Mouse (Mus musculus) lung, embryonic 15.5 days (tissue): Measurements from ENCODE around the gene Hpn. TPM values are rescaled to one million over a fixed set of nuclear protein-coding genes. Genes with fewer than 3 reads are reported as not detected.

Source experiments
- ATAC-seq: fragments of 200-750 bp; cut with Nextera tagmentation; 2 replicates; pipeline ENCODE4 v1.8.0; 2017; ENCODE audit warnings: moderate number of reproducible peaks, borderline replicate concordance; ENCODE audit not compliant: low FRiP score, low TSS enrichment; ENCODE audit errors: extremely low read depth
- H3K27ac ChIP-seq: fragments of 300-500 bp; sonication (generic); 2 replicates; pipeline ENCODE4 v1.5.1; 2015; ENCODE audit warnings: moderate library complexity, mild to moderate bottlenecking, inconsistent platforms
- H3K27me3 ChIP-seq: fragments of 300-500 bp; sonication (generic); 2 replicates; pipeline ENCODE4 v1.6.1; 2015; ENCODE audit warnings: inconsistent platforms
- H3K36me3 ChIP-seq: fragments of 300-500 bp; sonication (generic); 2 replicates; pipeline ENCODE4 v1.6.1; 2015; ENCODE audit warnings: inconsistent platforms
- H3K4me1 ChIP-seq: fragments of 300-500 bp; sonication (generic); 2 replicates; pipeline ENCODE4 v1.6.1; 2015; ENCODE audit warnings: inconsistent platforms
- H3K4me2 ChIP-seq: fragments of 300-500 bp; sonication (generic); 2 replicates; pipeline ENCODE4 v1.6.1; 2015; ENCODE audit warnings: inconsistent platforms, mild to moderate bottlenecking, moderate library complexity
- H3K4me3 ChIP-seq: fragments of 300-500 bp; sonication (generic); 2 replicates; pipeline ENCODE4 v1.5.1; 2015; ENCODE audit warnings: mild to moderate bottlenecking, inconsistent platforms
- H3K9ac ChIP-seq: fragments of 300-500 bp; sonication (generic); 2 replicates; pipeline ENCODE4 v1.6.1; 2015; ENCODE audit warnings: inconsistent platforms
- H3K9me3 ChIP-seq: fragments of 300-500 bp; sonication (generic); 2 replicates; pipeline ENCODE4 v1.6.1; 2016; ENCODE audit warnings: inconsistent platforms
- WGBS: fragments of 180-500 bp; shearing (Covaris S2); methylation state at CpG from one replicate; pipeline ENCODE4 v1.1.7; 2015; 5-methylcytosine and 5-hydroxymethylcytosine counted together
- polyA plus RNA-seq: library from polyadenylated mRNA; unstranded; fragments of >200 nt; fragmentation: Nextera tagmentation; extraction: Ambion mirVana; gene quantifications from 2 replicates; pipeline ENCODE4 v1.2.1, GENCODE M21; 2015

Hpn gene
- polyA plus RNA-seq, 1 experiment from 2014 or later, result 16.7 TPM

DNA sequence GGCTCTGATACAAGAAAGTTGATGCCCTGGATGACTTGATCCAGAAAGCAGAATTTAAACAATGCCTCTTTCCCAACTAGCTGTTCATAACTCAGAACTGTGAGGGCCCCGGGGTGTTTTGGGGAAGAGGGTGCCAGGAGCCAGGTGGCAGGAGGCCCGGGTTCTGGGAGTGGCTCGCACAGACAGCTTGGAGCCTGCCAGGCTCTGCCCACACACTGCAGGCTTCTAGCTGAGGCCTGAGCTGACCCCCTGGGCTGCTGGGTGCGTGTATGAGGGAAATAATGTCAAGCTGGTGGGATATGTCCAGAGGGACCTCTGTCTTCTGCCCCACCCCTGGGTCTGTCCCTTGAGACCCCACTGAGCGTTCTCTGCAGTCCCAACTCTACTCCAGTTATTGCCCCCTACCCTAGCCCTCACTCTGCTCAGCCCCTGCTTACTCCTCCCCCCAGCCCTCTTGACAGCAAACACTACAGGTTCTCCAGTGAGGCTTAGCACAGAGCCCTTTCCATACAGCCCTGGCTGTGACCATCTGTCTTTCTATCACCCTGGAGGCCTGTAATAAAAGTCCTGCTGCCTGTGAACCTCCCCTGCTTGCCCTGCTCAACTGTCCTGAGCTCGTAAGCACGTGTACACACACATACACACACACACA lies 40.9 kb downstream of the Hpn start:
- H3K9me3 ChIP-seq, result no peaks in the 10 kb centered on the region
- ATAC-seq, result no peak
- peaks cover 30% of the 10 kb centered on the region for H3K4me1 ChIP-seq
- H3K4me3 ChIP-seq, result no peak overlapping the region
- 58% methylated on average over 7 of the region's 7 CpGs for WGBS
- H3K4me2 ChIP-seq, result no peak overlapping the region
- H3K27me3 ChIP-seq, result no peaks in the 10 kb centered on the region
- H3K27ac ChIP-seq, result peak overlapping the region; percentile 36; the same call in 1 of the 2 replicates
- no peak overlapping the region for H3K9ac ChIP-seq
- H3K36me3 ChIP-seq, result no peaks in the 10 kb centered on the region

DNA sequence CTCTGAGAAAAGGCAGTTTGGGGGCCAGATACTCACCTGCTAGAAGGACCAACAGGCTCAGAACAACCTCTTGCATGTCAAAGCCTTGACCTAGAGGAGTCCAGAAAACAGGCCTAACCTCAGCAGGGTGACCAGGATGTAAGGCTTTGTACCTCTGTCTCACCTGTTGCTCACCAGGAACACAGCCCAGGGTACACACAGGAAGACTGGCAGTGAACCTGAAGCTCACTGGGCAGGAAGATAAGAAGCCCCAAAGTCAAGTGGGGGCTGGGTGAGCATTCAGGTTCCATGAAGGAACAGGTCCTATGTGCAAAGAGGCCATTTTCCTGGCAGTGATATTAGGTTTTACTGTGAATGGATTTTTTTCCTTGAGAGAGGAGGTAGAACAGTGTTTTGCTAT lies 41.5 kb downstream of the Hpn start:
- Histone ChIP-seq H3K4me3 (no peak overlapping the region), H3K36me3 (no peaks in the 10 kb centered on the region), H3K4me2 (no peak overlapping the region), H3K27me3 (no peaks in the 10 kb centered on the region), H3K9ac (no peak overlapping the region), H3K27ac (peak overlapping the region; percentile 36; the same call in 1 of the 2 replicates), H3K9me3 (no peaks in the 10 kb centered on the region), H3K4me1 (peaks cover 30% of the 10 kb centered on the region)
- ATAC-seq, result no peak

DNA sequence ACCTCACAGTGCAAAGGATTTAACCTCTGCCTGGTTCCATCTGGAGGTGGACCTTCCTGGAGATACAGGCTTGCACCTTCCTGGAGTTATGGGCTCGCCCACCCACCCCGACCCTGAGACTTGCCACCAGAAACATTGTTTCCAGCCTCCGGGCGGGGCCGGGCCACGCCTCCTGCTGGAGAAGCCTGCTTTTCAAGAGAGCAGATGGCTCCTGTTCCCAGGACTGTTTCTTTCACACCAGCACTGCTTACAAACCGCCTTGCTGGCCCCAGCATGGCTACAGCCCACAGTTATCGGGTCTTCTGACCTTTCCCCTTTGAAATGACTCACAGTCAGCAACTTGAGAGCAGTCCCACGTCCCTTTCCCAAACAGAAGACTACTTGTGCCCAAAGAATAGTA lies 42.8 kb downstream of the Hpn start:
- H3K36me3 ChIP-seq, result no peaks in the 10 kb centered on the region
- H3K27me3 ChIP-seq, result no peaks in the 10 kb centered on the region
- no peak overlapping the region for H3K9ac ChIP-seq
- no peak overlapping the region for H3K27ac ChIP-seq
- H3K4me2 ChIP-seq, result no peak overlapping the region
- peaks cover 36% of the 10 kb centered on the region for H3K4me1 ChIP-seq
- no peak for ATAC-seq
- no peak overlapping the region for H3K4me3 ChIP-seq
- WGBS, result 43% methylated on average over 9 of the region's 9 CpGs
- no peaks in the 10 kb centered on the region for H3K9me3 ChIP-seq

DNA sequence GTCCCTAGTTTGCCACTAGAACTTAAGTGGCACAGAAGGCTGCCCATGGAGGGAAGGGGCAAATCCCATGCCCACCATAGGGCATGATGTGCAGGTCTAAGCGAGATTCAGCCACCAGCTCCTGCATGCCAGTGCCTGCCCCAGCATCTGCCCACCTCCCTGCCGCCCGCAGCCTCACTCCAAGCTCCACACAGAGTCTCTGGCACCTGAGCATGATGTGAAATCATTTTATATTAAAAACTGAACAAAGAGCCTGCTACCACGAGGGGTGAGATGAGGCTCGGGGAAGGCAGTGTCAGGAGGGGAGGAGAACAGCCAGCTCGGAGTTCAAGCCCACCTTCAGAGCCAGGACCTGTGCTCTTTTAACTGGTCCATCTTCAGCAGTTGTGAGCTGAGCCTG lies 44.8 kb downstream of the Hpn start:
- Histone ChIP-seq H3K27me3 (no peaks in the 10 kb centered on the region), H3K4me1 (peaks cover 28% of the 10 kb centered on the region), H3K36me3 (no peaks in the 10 kb centered on the region), H3K9me3 (no peaks in the 10 kb centered on the region), H3K9ac (no peak overlapping the region), H3K4me3 (no peak overlapping the region), H3K4me2 (no peak overlapping the region), H3K27ac (no peak overlapping the region)
- no peak for ATAC-seq
- 73% methylated on average over 6 of the region's 6 CpGs for WGBS

DNA sequence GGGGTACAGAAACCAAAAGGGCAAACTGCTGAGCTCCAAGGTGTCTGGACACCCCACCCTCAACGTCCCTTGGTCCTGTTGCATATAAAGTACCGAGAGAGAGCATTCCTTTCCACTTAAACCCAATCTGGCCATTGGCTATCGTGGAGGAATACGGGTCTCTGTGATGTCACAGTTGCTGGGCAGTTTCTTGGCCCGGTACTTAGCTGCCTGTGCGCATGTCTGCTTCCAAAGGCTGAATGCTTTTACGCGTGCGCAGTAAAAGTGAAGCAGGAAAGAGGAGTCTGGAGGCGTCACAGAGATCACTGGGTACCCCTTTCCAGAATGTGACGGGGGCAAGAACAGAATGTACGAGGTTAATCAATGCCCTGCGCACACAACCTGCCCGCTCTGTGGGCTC lies 45.6 kb downstream of the Hpn start:
- no peaks in the 10 kb centered on the region for H3K27me3 ChIP-seq
- H3K4me3 ChIP-seq, result no peak overlapping the region
- H3K36me3 ChIP-seq, result no peaks in the 10 kb centered on the region
- no peak overlapping the region for H3K9ac ChIP-seq
- no peak for ATAC-seq
- 80% methylated on average over 14 of the region's 14 CpGs for WGBS
- H3K4me2 ChIP-seq, result no peak overlapping the region
- peaks cover 28% of the 10 kb centered on the region for H3K4me1 ChIP-seq
- no peaks in the 10 kb centered on the region for H3K9me3 ChIP-seq
- no peak overlapping the region for H3K27ac ChIP-seq

DNA sequence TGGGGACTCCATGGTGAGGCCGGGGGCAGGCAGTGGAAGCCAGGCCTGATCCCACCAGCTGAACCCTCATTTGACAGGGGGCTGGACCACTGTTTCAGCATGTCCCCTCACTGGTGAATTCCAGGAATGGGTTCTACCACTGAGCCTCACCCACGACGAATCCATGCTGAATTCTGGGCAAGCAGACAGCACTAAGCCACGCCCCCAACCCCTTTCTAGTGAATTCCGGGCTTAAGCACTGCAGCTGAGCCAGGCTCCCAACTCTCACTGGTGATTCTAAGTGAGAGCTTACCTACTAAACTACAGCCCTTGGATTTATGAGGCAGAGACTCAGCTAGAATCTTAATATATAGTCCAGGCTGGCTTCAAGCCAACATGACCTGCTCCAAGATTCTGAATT lies 47.3 kb downstream of the Hpn start:
- no peaks in the 10 kb centered on the region for H3K9me3 ChIP-seq
- H3K4me2 ChIP-seq, result no peak overlapping the region
- H3K9ac ChIP-seq, result no peak overlapping the region
- no peaks in the 10 kb centered on the region for H3K27me3 ChIP-seq
- peak; percentile 44; the same call in 1 of the 2 replicates for ATAC-seq
- H3K36me3 ChIP-seq, result no peaks in the 10 kb centered on the region
- WGBS, result 34% methylated on average over 5 of the region's 5 CpGs
- H3K4me1 ChIP-seq, result peaks cover 16% of the 10 kb centered on the region
- no peak overlapping the region for H3K4me3 ChIP-seq
- 0 out of 2 replicates have a peak overlapping the region, but pooled peaks have one; percentile 6 for H3K27ac ChIP-seq

DNA sequence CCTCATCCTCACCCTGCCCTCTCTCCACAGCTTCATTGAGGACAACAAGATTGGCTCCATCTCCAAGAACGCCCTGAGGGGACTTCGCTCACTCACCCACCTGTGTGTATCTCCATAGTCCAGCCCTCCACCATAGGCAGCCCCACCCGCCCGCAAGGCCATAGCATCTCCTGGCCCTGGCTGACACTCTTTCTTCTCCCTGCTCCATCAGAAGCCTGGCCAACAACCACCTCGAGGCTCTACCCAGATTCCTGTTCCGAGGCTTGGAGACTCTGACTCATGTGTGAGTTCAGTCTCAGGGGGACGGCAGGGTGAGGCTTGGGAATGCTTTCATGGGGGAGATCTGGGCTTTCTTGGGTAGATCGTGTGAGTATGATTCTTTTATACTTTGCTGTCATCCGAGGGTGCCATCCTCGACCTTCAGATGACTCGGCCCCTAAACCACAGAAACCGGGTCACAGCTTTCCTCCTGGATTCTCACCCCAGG lies 52.0 kb downstream of the Hpn start:
- Histone ChIP-seq H3K4me3 (no peak overlapping the region), H3K4me2 (no peak overlapping the region), H3K9me3 (no peaks in the 10 kb centered on the region), H3K9ac (no peak overlapping the region), H3K36me3 (no peaks in the 10 kb centered on the region), H3K27me3 (no peaks in the 10 kb centered on the region), H3K4me1 (peaks cover 10% of the 10 kb centered on the region), H3K27ac (no peak overlapping the region)
- ATAC-seq, result no peak
- 83% methylated on average over 12 of the region's 12 CpGs for WGBS

DNA sequence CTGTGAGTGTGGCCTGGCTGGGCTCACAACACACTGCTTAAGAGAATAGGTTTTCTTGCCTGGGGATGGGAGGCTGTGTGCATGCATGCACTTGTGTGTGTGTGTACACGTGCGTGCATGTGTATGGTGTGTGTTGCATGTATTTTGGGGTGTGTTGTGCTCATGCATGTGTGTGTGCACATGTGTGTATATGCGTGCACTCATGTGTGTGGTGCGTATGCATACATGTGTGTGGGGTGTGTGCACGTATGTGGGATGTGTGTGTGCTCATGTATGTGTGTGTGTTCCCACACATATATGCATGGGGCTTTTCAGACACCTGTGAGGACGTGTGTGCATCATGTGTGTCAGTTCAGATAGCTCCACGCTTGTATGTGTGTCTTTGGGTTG lies 54.5 kb downstream of the Hpn start:
- peaks cover 6% of the 10 kb centered on the region; the same call in 1 of the 2 replicates for H3K4me1 ChIP-seq
- H3K27me3 ChIP-seq, result no peaks in the 10 kb centered on the region
- no peaks in the 10 kb centered on the region for H3K9me3 ChIP-seq
- no peak overlapping the region for H3K27ac ChIP-seq
- no peak overlapping the region for H3K4me2 ChIP-seq
- no peak overlapping the region for H3K9ac ChIP-seq
- ATAC-seq, result no peak
- 84% methylated on average over 7 of the region's 7 CpGs for WGBS
- H3K4me3 ChIP-seq, result no peak overlapping the region
- no peaks in the 10 kb centered on the region for H3K36me3 ChIP-seq

DNA sequence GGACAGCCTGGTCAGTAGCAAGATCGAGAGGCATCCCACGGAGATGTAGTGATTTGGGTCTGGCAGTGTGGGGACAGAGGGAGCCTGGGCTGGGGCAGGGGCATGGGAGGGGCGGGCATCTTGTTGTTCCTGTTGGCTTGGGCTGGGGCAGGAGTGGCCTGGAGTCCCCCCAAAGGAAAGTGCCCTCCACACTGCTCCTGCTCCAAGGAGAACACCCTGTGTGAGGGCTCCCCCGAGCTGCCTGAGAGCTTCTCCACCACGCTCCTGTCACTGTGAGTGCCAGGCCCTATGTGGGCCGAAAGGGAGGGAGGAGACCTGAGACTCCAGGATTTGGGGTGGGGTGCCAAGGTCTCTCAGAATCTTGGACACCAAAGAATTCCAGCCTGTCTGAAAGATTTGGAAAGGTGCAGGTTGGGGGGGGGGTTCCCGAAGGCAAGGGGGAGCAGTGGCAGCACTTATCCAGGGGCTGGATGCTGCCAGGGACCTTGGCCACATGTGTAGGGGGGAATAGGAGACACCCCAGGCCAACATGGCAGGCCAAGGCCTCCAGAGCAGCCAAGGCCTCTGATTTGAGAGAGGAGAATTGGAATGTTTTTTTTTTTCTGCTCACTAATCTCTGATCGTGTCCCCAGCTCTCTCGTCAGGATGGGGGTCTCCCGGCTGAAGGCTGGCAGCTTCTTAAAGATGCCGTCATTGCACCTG lies 55.0 kb downstream of the Hpn start:
- H3K9me3 ChIP-seq, result no peaks in the 10 kb centered on the region
- H3K4me3 ChIP-seq, result no peak overlapping the region
- H3K27me3 ChIP-seq, result no peaks in the 10 kb centered on the region
- peaks cover 11% of the 10 kb centered on the region for H3K4me1 ChIP-seq
- no peak overlapping the region for H3K9ac ChIP-seq
- 69% methylated on average over 11 of the region's 11 CpGs for WGBS
- H3K36me3 ChIP-seq, result no peaks in the 10 kb centered on the region
- no peak for ATAC-seq
- H3K4me2 ChIP-seq, result no peak overlapping the region
- no peak overlapping the region for H3K27ac ChIP-seq

DNA sequence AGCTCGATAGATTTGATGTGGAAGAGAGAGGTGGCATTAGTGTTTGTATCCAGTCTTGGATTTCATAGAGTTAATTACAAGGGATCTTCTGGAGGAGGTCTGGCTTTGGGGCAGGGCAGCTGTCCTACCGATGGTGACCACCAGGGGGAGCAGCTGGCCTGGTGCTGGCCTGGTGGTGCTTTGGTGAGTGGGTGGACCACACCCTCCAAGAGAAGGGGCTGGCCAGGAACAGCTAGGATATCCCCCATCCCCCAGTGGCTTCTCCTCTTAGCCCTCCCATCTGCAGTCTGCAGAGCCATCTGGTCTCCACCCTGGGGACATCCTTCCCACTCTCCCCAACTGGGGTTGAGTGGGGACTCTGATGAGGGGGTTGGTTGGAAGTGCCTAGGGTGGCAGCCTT lies 56.0 kb downstream of the Hpn start, which contains the start of gene Lgi4:
Gene Lgi4 (plus strand): TSS at position 235 of the 400 bp plus-strand sequence.
- peak; percentile 44; the same call in 1 of the 2 replicates for ATAC-seq
- no peak within 1 kb of the TSS for H3K4me3 ChIP-seq

DNA sequence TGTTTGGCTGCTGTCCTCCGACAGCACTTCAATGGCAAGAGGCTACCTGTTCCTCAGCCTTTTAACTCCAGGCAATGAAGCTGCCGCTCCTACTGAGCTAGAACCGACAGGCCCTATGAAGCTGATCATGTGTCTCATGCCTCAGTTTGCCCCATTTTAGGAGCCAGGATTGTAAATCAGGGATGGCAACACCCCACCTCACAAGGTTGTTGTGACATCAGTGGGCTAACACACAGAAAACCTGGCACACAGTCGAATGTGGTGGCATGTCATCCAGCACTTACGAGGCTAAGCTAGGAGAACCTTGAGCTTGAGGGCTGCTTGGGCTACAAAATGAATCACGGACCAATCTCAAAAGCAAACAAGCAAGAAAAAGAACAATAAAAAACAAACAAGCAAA lies 56.9 kb downstream of the Hpn start:
- H3K4me2 ChIP-seq, result no peak overlapping the region
- no peak for ATAC-seq
- peaks cover 28% of the 10 kb centered on the region for H3K4me1 ChIP-seq
- no peak overlapping the region for H3K4me3 ChIP-seq
- peaks cover 10% of the 10 kb centered on the region for H3K27me3 ChIP-seq
- no peaks in the 10 kb centered on the region for H3K9me3 ChIP-seq
- WGBS, result 79% methylated on average over 6 of the region's 6 CpGs
- no peaks in the 10 kb centered on the region for H3K36me3 ChIP-seq
- H3K9ac ChIP-seq, result no peak overlapping the region
- H3K27ac ChIP-seq, result no peak overlapping the region

More for the DNA sequence above, 56.0 kb downstream of the Hpn start, which contains the start of gene Lgi4:
- H3K27me3 ChIP-seq, result 0 out of 2 replicates have a peak, but pooled peaks cover 2% of the 10 kb centered on the region
- no peaks in the 10 kb centered on the region for H3K36me3 ChIP-seq
- H3K4me1 ChIP-seq, result peaks cover 21% of the 10 kb centered on the region
- H3K9me3 ChIP-seq, result no peaks in the 10 kb centered on the region
- H3K9ac ChIP-seq, result no peak within 1 kb of the TSS
- no peak within 1 kb of the TSS for H3K27ac ChIP-seq
- 8% methylated on average over 2 of the region's 2 CpGs for WGBS
- no peak within 1 kb of the TSS for H3K4me2 ChIP-seq

DNA sequence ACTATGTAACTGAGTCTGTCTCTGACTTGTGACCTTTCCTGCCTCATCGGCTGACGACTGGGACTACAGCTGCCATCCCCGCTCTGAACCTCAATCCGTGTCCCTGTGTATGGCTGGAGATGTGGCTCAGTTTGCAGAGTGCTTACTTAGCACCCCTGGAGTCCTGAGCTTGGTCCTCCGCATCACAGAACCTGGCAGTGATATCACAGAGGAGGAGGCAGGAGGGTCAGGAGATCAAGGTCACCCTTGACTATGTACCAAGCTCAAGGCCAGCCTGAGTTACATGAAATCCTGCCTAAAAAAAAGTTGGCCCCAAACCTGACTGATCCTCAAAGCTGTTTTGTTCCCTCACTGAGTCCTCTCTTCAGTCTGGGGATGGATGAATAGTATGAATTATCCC lies 57.4 kb downstream of the Hpn start:
- no peak overlapping the region for H3K4me2 ChIP-seq
- ATAC-seq, result no peak
- H3K9me3 ChIP-seq, result no peaks in the 10 kb centered on the region
- 65% methylated on average over 5 of the region's 5 CpGs for WGBS
- H3K4me1 ChIP-seq, result peaks cover 33% of the 10 kb centered on the region
- H3K4me3 ChIP-seq, result no peak overlapping the region
- no peak overlapping the region for H3K9ac ChIP-seq
- H3K36me3 ChIP-seq, result no peaks in the 10 kb centered on the region
- peaks cover 15% of the 10 kb centered on the region for H3K27me3 ChIP-seq
- H3K27ac ChIP-seq, result no peak overlapping the region
